Mouse (Mus musculus) kidney, embryonic 15.5 days (tissue): ENCODE results near the gene Cgrrf1. TPM values are rescaled to one million over a fixed set of nuclear protein-coding genes. Genes with fewer than 3 reads are reported as not detected.

Experiments used
- ATAC-seq: fragments of 200-750 bp; cut with Nextera tagmentation; replicated peaks from 2 replicates; pipeline ENCODE4 v1.8.0; 2017; ENCODE audit warnings: moderate TSS enrichment; ENCODE audit not compliant: low FRiP score
- H3K27ac ChIP-seq: fragments of 300-500 bp; sonication (generic); 2 replicates; pipeline ENCODE4 v1.5.1; 2015; ENCODE audit warnings: mild to moderate bottlenecking, inconsistent platforms
- H3K27me3 ChIP-seq: fragments of 300-500 bp; sonication (generic); 2 replicates; pipeline ENCODE4 v1.6.1; 2015; ENCODE audit warnings: inconsistent platforms
- H3K36me3 ChIP-seq: fragments of 300-500 bp; sonication (generic); 2 replicates; pipeline ENCODE4 v1.6.1; 2015; ENCODE audit warnings: inconsistent platforms
- H3K4me1 ChIP-seq: fragments of 300-500 bp; sonication (generic); 2 replicates; pipeline ENCODE4 v1.6.1; 2015; ENCODE audit warnings: inconsistent platforms
- H3K4me2 ChIP-seq: fragments of 300-500 bp; sonication (generic); 2 replicates; pipeline ENCODE4 v1.6.1; 2015; ENCODE audit warnings: moderate library complexity, mild to moderate bottlenecking, inconsistent platforms
- H3K4me3 ChIP-seq: fragments of 300-500 bp; sonication (generic); replicated peaks from 2 replicates; pipeline ENCODE4 v1.5.1; 2015; ENCODE audit warnings: mild to moderate bottlenecking, inconsistent platforms
- H3K9ac ChIP-seq: fragments of 300-500 bp; sonication (generic); 2 replicates; pipeline ENCODE4 v1.6.1; 2015; ENCODE audit warnings: mild to moderate bottlenecking, inconsistent platforms
- H3K9me3 ChIP-seq: fragments of 300-500 bp; sonication (generic); replicated peaks from 2 replicates; pipeline ENCODE4 v1.6.1; 2016; ENCODE audit warnings: inconsistent platforms
- WGBS: fragments of 180-500 bp; shearing (Covaris S2); methylation state at CpG from one replicate; pipeline ENCODE4 v1.1.7; 2015; ENCODE audit warnings: mixed read lengths; 5-methylcytosine and 5-hydroxymethylcytosine counted together
- polyA plus RNA-seq: library from polyadenylated mRNA; unstranded; fragments of >200 nt; fragmentation: Nextera tagmentation; extraction: Ambion mirVana; gene quantifications from 2 replicates; pipeline ENCODE4 v1.2.1, GENCODE M21; 2015

Cgrrf1 gene
- 27.8 and 29.9 TPM in 2 replicates for polyA plus RNA-seq

GRCm38 (mm10) chr14:46831837-46832333, at the start of gene Cgrrf1:
Gene Cgrrf1, plus strand, starts transcription at chr14:46832125.
- ATAC-seq, result peak; percentile 100
- H3K4me1 ChIP-seq, result peaks cover 6% of the 10 kb centered on the region
- H3K36me3 ChIP-seq, result no peaks in the 10 kb centered on the region
- H3K4me2 ChIP-seq, result peak within 1 kb of the TSS; percentile 77
- no peaks in the 10 kb centered on the region for H3K9me3 ChIP-seq
- H3K9ac ChIP-seq, result peak within 1 kb of the TSS; percentile 82
- H3K4me3 ChIP-seq, result peak within 1 kb of the TSS; percentile 81
- under 1% methylated on average over 32 of the region's 32 CpGs for WGBS
- no peaks in the 10 kb centered on the region for H3K27me3 ChIP-seq
- peak within 1 kb of the TSS; percentile 83 for H3K27ac ChIP-seq

- H3K4me1 ChIP-seq, result peaks cover 19% of the 10 kb centered on the region
- H3K9ac ChIP-seq, result no peak overlapping the region
- no peak overlapping the region for H3K27ac ChIP-seq
- H3K4me3 ChIP-seq, result no peak overlapping the region
- WGBS, result 93% methylated on average over 8 of the region's 8 CpGs
- H3K36me3 ChIP-seq, result peaks cover 71% of the 10 kb centered on the region
- ATAC-seq, result no peak
- no peaks in the 10 kb centered on the region for H3K9me3 ChIP-seq
- H3K4me2 ChIP-seq, result no peak overlapping the region
- no peaks in the 10 kb centered on the region for H3K27me3 ChIP-seq
Observed at GRCm38 (mm10) chr14:46782187-46782828, 49.6 kb upstream of the Cgrrf1 start.

- Histone ChIP-seq H3K27me3 (no peaks in the 10 kb centered on the region), H3K27ac (no peak overlapping the region), H3K4me1 (peaks cover 20% of the 10 kb centered on the region), H3K36me3 (peaks cover 60% of the 10 kb centered on the region), H3K4me2 (no peak overlapping the region), H3K4me3 (no peak overlapping the region), H3K9me3 (no peaks in the 10 kb centered on the region), H3K9ac (no peak overlapping the region)
- 89% methylated on average over 10 of the region's 10 CpGs for WGBS
- no peak for ATAC-seq
Observed at GRCm38 (mm10) chr14:46783327-46783926, 48.5 kb upstream of the Cgrrf1 start.

GRCm38 (mm10) chr14:46785247-46785646, 46.7 kb upstream of the Cgrrf1 start:
- H3K9me3 ChIP-seq, result no peaks in the 10 kb centered on the region
- 90% methylated on average over 5 of the region's 5 CpGs for WGBS
- no peak overlapping the region for H3K9ac ChIP-seq
- no peak overlapping the region for H3K27ac ChIP-seq
- H3K4me2 ChIP-seq, result no peak overlapping the region
- H3K36me3 ChIP-seq, result peaks cover 42% of the 10 kb centered on the region
- H3K27me3 ChIP-seq, result no peaks in the 10 kb centered on the region
- no peak for ATAC-seq
- no peak overlapping the region for H3K4me3 ChIP-seq
- peaks cover 23% of the 10 kb centered on the region for H3K4me1 ChIP-seq

- Histone ChIP-seq H3K27ac (peak overlapping the region; percentile 98), H3K4me3 (peak overlapping the region; percentile 96), H3K4me1 (peaks cover 23% of the 10 kb centered on the region), H3K9me3 (no peaks in the 10 kb centered on the region), H3K9ac (peak overlapping the region; percentile 97), H3K4me2 (peak overlapping the region; percentile 62), H3K27me3 (no peaks in the 10 kb centered on the region), H3K36me3 (peaks cover 25% of the 10 kb centered on the region)
- WGBS, result 2% methylated on average over 11 of the region's 11 CpGs
- no peak for ATAC-seq
Observed at GRCm38 (mm10) chr14:46787454-46787786, 44.5 kb upstream of the Cgrrf1 start.

GRCm38 (mm10) chr14:46787787-46788504, 44.0 kb upstream of the Cgrrf1 start, which contains the start of gene Cnih1:
Gene Cnih1, minus strand, starts transcription at chr14:46788411.
- peak within 1 kb of the TSS; percentile 97 for H3K9ac ChIP-seq
- peak within 1 kb of the TSS; percentile 96 for H3K4me3 ChIP-seq
- peaks cover 23% of the 10 kb centered on the region for H3K4me1 ChIP-seq
- ATAC-seq, result peak; percentile 96
- WGBS, result under 1% methylated on average over 75 of the region's 86 CpGs
- H3K9me3 ChIP-seq, result no peaks in the 10 kb centered on the region
- H3K36me3 ChIP-seq, result peaks cover 20% of the 10 kb centered on the region
- peak within 1 kb of the TSS; percentile 62 for H3K4me2 ChIP-seq
- H3K27ac ChIP-seq, result peak within 1 kb of the TSS; percentile 98
- H3K27me3 ChIP-seq, result no peaks in the 10 kb centered on the region

GRCm38 (mm10) chr14:46788505-46788901, 43.4 kb upstream of the Cgrrf1 start:
- Histone ChIP-seq H3K27me3 (no peaks in the 10 kb centered on the region), H3K9me3 (no peaks in the 10 kb centered on the region), H3K36me3 (peaks cover 18% of the 10 kb centered on the region), H3K9ac (peak overlapping the region; percentile 15; the same call in 1 of the 2 replicates), H3K4me1 (peaks cover 23% of the 10 kb centered on the region), H3K4me2 (peak overlapping the region; percentile 62), H3K4me3 (peak overlapping the region; percentile 96), H3K27ac (peak overlapping the region; percentile 60)
- 19% methylated on average over 8 of the region's 8 CpGs for WGBS
- no peak for ATAC-seq

- ATAC-seq, result no peak
- Histone ChIP-seq H3K27ac (no peak overlapping the region), H3K9ac (no peak overlapping the region), H3K4me1 (peaks cover 15% of the 10 kb centered on the region), H3K9me3 (no peaks in the 10 kb centered on the region), H3K4me3 (no peak overlapping the region), H3K36me3 (0 out of 2 replicates have a peak, but pooled peaks cover 4% of the 10 kb centered on the region), H3K27me3 (no peaks in the 10 kb centered on the region), H3K4me2 (no peak overlapping the region)
- 76% methylated on average over 4 of the region's 4 CpGs for WGBS
Observed at GRCm38 (mm10) chr14:46790303-46790702, 41.6 kb upstream of the Cgrrf1 start.

GRCm38 (mm10) chr14:46790723-46791122, 41.2 kb upstream of the Cgrrf1 start:
- ATAC-seq, result no peak
- Histone ChIP-seq H3K9ac (no peak overlapping the region), H3K9me3 (no peaks in the 10 kb centered on the region), H3K4me2 (no peak overlapping the region), H3K27ac (no peak overlapping the region), H3K4me3 (no peak overlapping the region), H3K4me1 (peaks cover 14% of the 10 kb centered on the region), H3K36me3 (0 out of 2 replicates have a peak, but pooled peaks cover 4% of the 10 kb centered on the region), H3K27me3 (no peaks in the 10 kb centered on the region)
- 90% methylated on average over 6 of the region's 6 CpGs for WGBS

- 84% methylated on average over 5 of the region's 5 CpGs for WGBS
- Histone ChIP-seq H3K9ac (no peak overlapping the region), H3K27ac (no peak overlapping the region), H3K9me3 (no peaks in the 10 kb centered on the region), H3K4me2 (no peak overlapping the region), H3K4me3 (no peak overlapping the region), H3K36me3 (0 out of 2 replicates have a peak, but pooled peaks cover 4% of the 10 kb centered on the region), H3K4me1 (no peaks in the 10 kb centered on the region), H3K27me3 (no peaks in the 10 kb centered on the region)
- no peak for ATAC-seq
Observed at GRCm38 (mm10) chr14:46794157-46794556, 37.8 kb upstream of the Cgrrf1 start.

- H3K9ac ChIP-seq, result no peak overlapping the region
- no peak overlapping the region for H3K27ac ChIP-seq
- H3K36me3 ChIP-seq, result peaks cover 9% of the 10 kb centered on the region
- H3K4me1 ChIP-seq, result no peaks in the 10 kb centered on the region
- ATAC-seq, result no peak
- whole genome bisulfite sequencing, result 68% methylated on average over 3 of the region's 3 CpGs
- no peaks in the 10 kb centered on the region for H3K27me3 ChIP-seq
- no peak overlapping the region for H3K4me3 ChIP-seq
- H3K9me3 ChIP-seq, result no peaks in the 10 kb centered on the region
- no peak overlapping the region for H3K4me2 ChIP-seq
Observed at GRCm38 (mm10) chr14:46800684-46801345, 31.1 kb upstream of the Cgrrf1 start.
